Mouse (Mus musculus) hindbrain, embryonic 10.5 days (tissue): ENCODE measurements at regions not wholly inside any gene's neighbourhood (a gene's known extent, or its start where the extent isn't known, plus 50 kb on each side); places are given as distances from the start of the nearest gene placed in this dataset.

Source experiments
- DNase-seq: peaks from one replicate; pipeline ENCODE4 v3.0.0-alpha.2; 2017; ENCODE audit warnings: low spot score
- H3K27ac ChIP-seq: fragments of 300-500 bp; sonication (generic); 2 replicates; pipeline ENCODE4 v1.5.1; 2016; ENCODE audit warnings: mild to moderate bottlenecking, moderate library complexity
- H3K27me3 ChIP-seq: fragments of 300-500 bp; sonication (generic); 2 replicates; pipeline ENCODE4 v1.6.1; 2016; ENCODE audit warnings: mild to moderate bottlenecking; ENCODE audit not compliant: poor library complexity, insufficient read depth, severe bottlenecking
- H3K36me3 ChIP-seq: fragments of 300-500 bp; sonication (generic); 2 replicates; pipeline ENCODE4 v1.6.1; 2016; ENCODE audit warnings: mild to moderate bottlenecking, moderate library complexity
- H3K4me1 ChIP-seq: fragments of 300-500 bp; sonication (generic); replicated peaks from 2 replicates; pipeline ENCODE4 v1.6.1; 2016; ENCODE audit warnings: mild to moderate bottlenecking
- H3K4me3 ChIP-seq: fragments of 300-500 bp; sonication (generic); 2 replicates; pipeline ENCODE4 v1.5.1; 2016; ENCODE audit warnings: mild to moderate bottlenecking, moderate library complexity
- H3K9me3 ChIP-seq: fragments of 300-500 bp; sonication (generic); 2 replicates; pipeline ENCODE4 v1.6.1; 2016; ENCODE audit warnings: mild to moderate bottlenecking, moderate library complexity
- WGBS: fragments of 180-500 bp; shearing (Covaris S2); methylation state at CpG from one replicate; pipeline ENCODE4 v1.1.7; 2016; 5-methylcytosine and 5-hydroxymethylcytosine counted together

DNA sequence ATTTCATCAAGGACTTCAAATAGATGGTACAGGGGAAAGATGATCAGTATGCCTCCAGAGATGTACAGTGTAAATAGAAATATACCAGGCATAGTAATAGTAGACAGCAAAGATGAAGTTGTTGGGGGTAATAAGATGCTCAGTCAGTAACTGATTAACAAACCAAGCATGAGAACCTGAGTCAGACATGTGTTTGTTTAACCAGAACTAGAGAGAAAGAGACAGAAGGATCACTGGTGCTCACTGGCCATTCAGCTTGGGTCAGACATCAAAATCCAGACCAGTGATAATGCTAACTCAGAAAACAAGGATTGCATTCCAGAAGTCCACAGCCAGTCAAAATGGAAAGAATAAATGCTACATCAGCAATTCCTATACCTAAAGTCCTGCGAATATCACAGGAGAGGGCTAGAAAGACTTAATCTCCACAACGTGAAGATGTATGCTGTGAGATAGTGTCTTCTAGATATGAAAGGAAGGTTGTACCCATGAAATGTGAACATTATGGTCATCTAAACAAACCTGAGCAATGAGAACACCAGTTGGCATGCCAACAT lies 320.6 kb upstream of the Gm10306 start:
- H3K27me3 ChIP-seq = no peaks in the 10 kb centered on the region
- no peak for DNase-seq
- H3K4me3 ChIP-seq = no peak overlapping the region
- no peak overlapping the region for H3K27ac ChIP-seq
- no peaks in the 10 kb centered on the region for H3K4me1 ChIP-seq
- H3K36me3 ChIP-seq = no peaks in the 10 kb centered on the region
- no peaks in the 10 kb centered on the region for H3K9me3 ChIP-seq
- WGBS = 96% methylated on average over 2 of the region's 2 CpGs

GRCm38 (mm10) chr4:94256026-94256425 lies 300.3 kb upstream of the Gm10306 start:
- H3K4me1 ChIP-seq = no peaks in the 10 kb centered on the region
- 86% methylated on average over 1 of the region's 1 CpGs for WGBS
- no peak overlapping the region for H3K27ac ChIP-seq
- DNase-seq = no peak
- H3K9me3 ChIP-seq = no peaks in the 10 kb centered on the region
- no peaks in the 10 kb centered on the region for H3K27me3 ChIP-seq
- no peaks in the 10 kb centered on the region for H3K36me3 ChIP-seq
- no peak overlapping the region for H3K4me3 ChIP-seq

DNA sequence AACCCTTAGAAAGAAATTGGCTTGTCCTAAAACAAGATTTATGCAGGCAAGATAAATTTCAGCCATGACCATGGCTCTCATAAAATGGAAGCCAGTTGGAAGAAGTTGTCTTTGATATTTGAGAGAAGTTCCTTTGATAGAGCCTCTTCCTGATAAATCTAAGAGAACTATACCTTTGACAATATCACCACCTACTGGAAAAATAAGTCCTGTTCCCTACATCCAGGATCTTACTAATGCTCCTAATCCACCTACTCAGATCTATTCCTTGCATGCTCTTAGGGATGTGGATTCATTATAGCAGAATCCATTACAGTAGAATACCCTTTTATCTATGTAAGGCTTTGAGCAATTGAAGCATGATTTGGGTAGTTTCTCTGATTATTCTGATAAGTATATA lies 295.2 kb upstream of the Gm10306 start:
- Histone ChIP-seq H3K36me3 (no peaks in the 10 kb centered on the region), H3K4me3 (no peak overlapping the region)

DNA sequence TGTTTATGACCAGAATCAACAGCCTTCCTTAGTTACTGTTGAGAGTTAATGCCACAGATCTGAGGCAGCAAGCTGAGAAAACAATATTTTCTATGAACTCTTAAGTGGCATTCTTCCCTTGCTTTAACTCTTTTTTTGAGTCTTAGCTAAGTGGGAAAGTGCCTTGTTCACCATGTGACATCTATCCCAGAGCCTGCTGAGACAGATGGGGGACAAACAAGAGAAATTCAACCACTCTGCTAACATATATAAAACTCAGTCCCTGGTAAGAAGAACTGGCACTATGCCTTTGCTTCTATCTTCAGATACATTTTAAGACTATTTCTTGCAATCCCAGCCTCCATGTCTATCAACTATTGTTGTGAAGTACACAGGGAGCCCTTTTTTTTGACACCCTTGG lies 274.6 kb upstream of the Gm10306 start:
- H3K9me3 ChIP-seq = no peaks in the 10 kb centered on the region
- no peaks in the 10 kb centered on the region for H3K27me3 ChIP-seq
- H3K4me1 ChIP-seq = no peaks in the 10 kb centered on the region
- H3K4me3 ChIP-seq = no peak overlapping the region
- H3K27ac ChIP-seq = no peak overlapping the region
- H3K36me3 ChIP-seq = no peaks in the 10 kb centered on the region
- no peak for DNase-seq

More for the DNA sequence above, 295.2 kb upstream of the Gm10306 start:
- H3K27ac ChIP-seq = no peak overlapping the region
- DNase-seq = no peak
- no peaks in the 10 kb centered on the region for H3K27me3 ChIP-seq
- H3K9me3 ChIP-seq = no peaks in the 10 kb centered on the region
- H3K4me1 ChIP-seq = no peaks in the 10 kb centered on the region

DNA sequence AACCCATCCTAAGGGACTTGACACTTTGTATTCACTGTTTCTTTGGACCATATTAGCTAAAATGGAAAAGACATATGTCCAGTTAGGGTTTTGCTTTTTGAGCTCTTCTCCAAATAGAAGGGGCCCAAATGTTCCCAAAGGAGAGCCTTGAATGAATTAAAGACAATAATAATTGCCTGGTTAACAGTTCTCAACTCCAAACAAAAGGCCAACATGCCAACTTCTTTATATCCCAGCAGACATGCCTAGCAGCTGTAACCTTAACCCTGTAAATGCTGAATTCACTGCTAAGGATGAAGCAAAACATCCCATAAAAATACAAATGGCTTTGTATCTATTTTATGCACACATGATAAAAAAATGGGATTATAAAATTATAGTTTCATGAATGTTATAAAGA lies 264.2 kb upstream of the Gm10306 start:
- no peaks in the 10 kb centered on the region for H3K27me3 ChIP-seq
- no peak overlapping the region for H3K4me3 ChIP-seq
- no peak overlapping the region for H3K27ac ChIP-seq
- DNase-seq = no peak
- H3K9me3 ChIP-seq = 0 out of 2 replicates have a peak, but pooled peaks cover 7% of the 10 kb centered on the region
- no peaks in the 10 kb centered on the region for H3K36me3 ChIP-seq
- no peaks in the 10 kb centered on the region for H3K4me1 ChIP-seq

GRCm38 (mm10) chr4:94317298-94317697 lies 239.0 kb upstream of the Gm10306 start:
- Histone ChIP-seq H3K36me3 (no peaks in the 10 kb centered on the region), H3K4me3 (no peak overlapping the region), H3K4me1 (no peaks in the 10 kb centered on the region), H3K9me3 (no peaks in the 10 kb centered on the region), H3K27me3 (no peaks in the 10 kb centered on the region), H3K27ac (no peak overlapping the region)
- no peak for DNase-seq

- no peak overlapping the region for H3K4me3 ChIP-seq
- H3K27me3 ChIP-seq = no peaks in the 10 kb centered on the region
- H3K27ac ChIP-seq = no peak overlapping the region
- H3K4me1 ChIP-seq = 0 out of 2 replicates have a peak, but pooled peaks cover 7% of the 10 kb centered on the region
- H3K36me3 ChIP-seq = no peaks in the 10 kb centered on the region
- H3K9me3 ChIP-seq = no peaks in the 10 kb centered on the region
- WGBS = 88% methylated on average over 2 of the region's 2 CpGs
- DNase-seq = no peak
Observed at GRCm38 (mm10) chr4:94326759-94327158, 229.6 kb upstream of the Gm10306 start.

GRCm38 (mm10) chr4:94343331-94343730 lies 213.0 kb upstream of the Gm10306 start:
- no peaks in the 10 kb centered on the region for H3K4me1 ChIP-seq
- H3K27me3 ChIP-seq = no peaks in the 10 kb centered on the region
- no peak overlapping the region for H3K4me3 ChIP-seq
- H3K27ac ChIP-seq = no peak overlapping the region
- DNase-seq = no peak
- H3K36me3 ChIP-seq = no peaks in the 10 kb centered on the region
- H3K9me3 ChIP-seq = no peaks in the 10 kb centered on the region

DNA sequence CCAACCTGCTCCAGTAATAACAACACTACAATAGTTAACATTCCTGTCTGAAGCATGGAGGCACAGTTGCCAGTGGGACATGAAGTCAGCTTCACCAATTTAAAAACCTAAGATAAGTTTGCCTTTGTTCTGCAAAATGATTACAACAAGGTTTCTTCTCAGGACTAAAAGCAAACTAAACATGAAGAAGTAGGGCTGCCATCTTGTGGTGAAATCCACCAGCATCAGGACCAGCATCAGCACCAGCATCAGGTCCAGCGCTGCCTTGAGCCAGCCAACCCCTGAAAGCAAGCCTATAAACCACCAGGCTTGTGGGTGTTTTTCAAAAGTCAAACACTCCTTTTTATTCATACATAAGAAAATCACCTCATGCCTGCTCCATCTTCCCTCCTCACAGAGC lies 207.1 kb upstream of the Gm10306 start:
- Histone ChIP-seq H3K36me3 (no peaks in the 10 kb centered on the region), H3K27ac (no peak overlapping the region), H3K9me3 (no peaks in the 10 kb centered on the region), H3K4me1 (no peaks in the 10 kb centered on the region), H3K4me3 (no peak overlapping the region), H3K27me3 (no peaks in the 10 kb centered on the region)
- WGBS = 51% methylated on average over 1 of the region's 1 CpGs
- DNase-seq = no peak

- no peak for DNase-seq
- Histone ChIP-seq H3K27me3 (no peaks in the 10 kb centered on the region), H3K27ac (no peak overlapping the region), H3K9me3 (no peaks in the 10 kb centered on the region), H3K4me1 (peaks cover 12% of the 10 kb centered on the region), H3K36me3 (no peaks in the 10 kb centered on the region), H3K4me3 (no peak overlapping the region)
- 74% methylated on average over 1 of the region's 1 CpGs for WGBS
Observed at GRCm38 (mm10) chr4:94356982-94357381, 199.4 kb upstream of the Gm10306 start.

DNA sequence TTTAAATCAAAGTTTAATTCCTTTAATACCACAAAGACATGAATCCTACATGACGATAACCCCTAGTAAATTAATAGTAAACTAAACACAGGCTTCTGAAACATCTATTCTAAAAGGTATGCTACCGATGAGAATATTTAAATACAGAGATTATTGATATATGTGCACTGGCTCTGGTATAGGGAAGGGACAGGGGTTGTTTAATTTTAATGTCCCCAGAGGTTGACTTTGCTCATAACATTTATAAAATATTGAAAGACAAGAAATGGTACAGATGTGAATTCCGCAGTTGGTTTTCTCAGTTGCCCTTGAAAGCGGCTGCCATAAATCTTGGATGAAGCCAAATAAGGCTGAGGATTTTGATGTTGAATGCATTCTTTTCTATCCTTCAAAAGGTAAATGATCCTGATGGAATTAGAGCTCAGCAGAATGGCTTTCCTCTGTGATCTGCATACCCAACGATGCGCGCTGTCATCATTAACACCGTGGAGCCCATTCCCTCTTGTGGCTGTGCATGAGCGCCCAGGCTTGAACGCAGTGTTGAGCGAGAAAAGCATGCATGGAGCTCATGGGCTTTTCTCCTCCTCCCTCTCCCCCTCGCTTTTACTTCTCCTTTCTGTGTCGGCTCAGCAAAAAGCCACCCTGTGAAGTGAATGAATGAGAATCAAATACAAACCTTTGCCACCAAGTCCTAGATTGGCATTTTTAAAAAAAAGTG lies 195.4 kb upstream of the Gm10306 start:
- Histone ChIP-seq H3K27ac (peak overlapping the region; percentile 30; the same call in 1 of the 2 replicates), H3K4me3 (no peak overlapping the region), H3K9me3 (no peaks in the 10 kb centered on the region), H3K4me1 (peaks cover 13% of the 10 kb centered on the region), H3K36me3 (no peaks in the 10 kb centered on the region), H3K27me3 (no peaks in the 10 kb centered on the region)
- WGBS = 52% methylated on average over 13 of the region's 13 CpGs
- DNase-seq = peak; percentile 3

GRCm38 (mm10) chr4:94361528-94362217 lies 194.7 kb upstream of the Gm10306 start:
- Histone ChIP-seq H3K4me3 (no peak overlapping the region), H3K27ac (peak overlapping the region; percentile 30; the same call in 1 of the 2 replicates), H3K4me1 (peaks cover 13% of the 10 kb centered on the region), H3K27me3 (no peaks in the 10 kb centered on the region), H3K36me3 (no peaks in the 10 kb centered on the region), H3K9me3 (no peaks in the 10 kb centered on the region)
- WGBS = 51% methylated on average over 12 of the region's 12 CpGs
- no peak for DNase-seq

- no peak for DNase-seq
- H3K36me3 ChIP-seq = no peaks in the 10 kb centered on the region
- H3K9me3 ChIP-seq = no peaks in the 10 kb centered on the region
- H3K27ac ChIP-seq = no peak overlapping the region
- no peak overlapping the region for H3K4me3 ChIP-seq
- WGBS = 91% methylated on average over 4 of the region's 4 CpGs
- H3K27me3 ChIP-seq = no peaks in the 10 kb centered on the region
- peaks cover 13% of the 10 kb centered on the region for H3K4me1 ChIP-seq
Observed at GRCm38 (mm10) chr4:94365375-94365774, 191.0 kb upstream of the Gm10306 start.
